Mouse (Mus musculus) midbrain, postnatal 0 days (tissue): ENCODE data around the gene Snn. TPM values are rescaled to one million over a fixed set of nuclear protein-coding genes. Genes with fewer than 3 reads are reported as not detected.

Source experiments
- ATAC-seq: fragments of 200-750 bp; cut with Nextera tagmentation; 2 replicates; pipeline ENCODE4 v1.8.0; 2017; ENCODE audit warnings: moderate number of reproducible peaks, mild to moderate bottlenecking, moderate TSS enrichment, moderate library complexity; ENCODE audit not compliant: low FRiP score
- DNase-seq: peaks from one replicate; pipeline ENCODE4 v3.0.0-alpha.2; 2015; ENCODE audit warnings: low spot score
- H3K27ac ChIP-seq: fragments of 300-500 bp; sonication (generic); 2 replicates; pipeline ENCODE4 v1.5.1; 2014; ENCODE audit warnings: low read depth, mild to moderate bottlenecking, low read length, mixed read lengths
- H3K27me3 ChIP-seq: fragments of 300-500 bp; sonication (generic); 2 replicates; pipeline ENCODE4 v1.6.1; 2014; ENCODE audit warnings: low read length, control low read depth, mixed read lengths; ENCODE audit not compliant: insufficient read depth
- H3K36me3 ChIP-seq: fragments of 300-500 bp; sonication (generic); 2 replicates; pipeline ENCODE4 v1.6.1; 2014; ENCODE audit warnings: low read length, control low read depth, mixed read lengths; ENCODE audit not compliant: insufficient read depth
- H3K4me1 ChIP-seq: fragments of 300-500 bp; sonication (generic); 2 replicates; pipeline ENCODE4 v1.6.1; 2014; ENCODE audit warnings: mild to moderate bottlenecking, control low read depth, antibody characterized with exemption, low read length, mixed read lengths; ENCODE audit not compliant: insufficient read depth
- H3K4me2 ChIP-seq: fragments of 300-500 bp; sonication (generic); 2 replicates; pipeline ENCODE4 v1.6.1; 2014; ENCODE audit warnings: low read depth, mild to moderate bottlenecking, low read length, mixed read lengths; ENCODE audit not compliant: poor library complexity, severe bottlenecking
- H3K4me3 ChIP-seq: fragments of 300-500 bp; sonication (generic); 2 replicates; pipeline ENCODE4 v1.5.1; 2014; ENCODE audit warnings: low read depth, mild to moderate bottlenecking, low read length, moderate library complexity
- H3K9ac ChIP-seq: fragments of 300-500 bp; sonication (generic); replicated peaks from 2 replicates; pipeline ENCODE4 v1.6.1; 2014; ENCODE audit warnings: mild to moderate bottlenecking, low read length, moderate library complexity, mixed read lengths; ENCODE audit not compliant: poor library complexity, severe bottlenecking
- H3K9me3 ChIP-seq: fragments of 300-500 bp; sonication (generic); 2 replicates; pipeline ENCODE4 v1.6.1; 2016; ENCODE audit warnings: low read length, control low read depth
- CTCF ChIP-seq: IDR thresholded peaks from 2 replicates; pipeline ENCODE4 v1.5.1; 2016; ENCODE audit warnings: antibody characterized with exemption, mild to moderate bottlenecking
- whole genome bisulfite sequencing: fragments of 180-500 bp; shearing (Covaris S2); extraction: QIAGEN DNeasy Blood & Tissue Kit; methylation state at CpG from one replicate; pipeline ENCODE4 v1.1.7; 2014; 5-methylcytosine and 5-hydroxymethylcytosine counted together
- polyA plus RNA-seq: library from polyadenylated mRNA; unstranded; fragments of >200 nt; fragmentation: Nextera tagmentation; extraction: Ambion mirVana; gene quantifications from 2 replicates; pipeline ENCODE4 v1.2.1, GENCODE M21; 2015
- total RNA-seq: library from RNA; depleted of rRNA; stranded (reverse); fragments of >200 nt; gene quantifications from 2 replicates; pipeline ENCODE4 v1.2.3, GENCODE M21; 2014

The Snn gene
- total and polyA plus RNA-seq, 2 experiments from 2014 or later, result 122 to 241 TPM

GRCm38 (mm10) chr16:11054409-11054808 is 6.3 kb upstream of the Snn start:
- Histone ChIP-seq H3K36me3 (no peaks in the 10 kb centered on the region), H3K9ac (no peak overlapping the region), H3K4me1 (no peaks in the 10 kb centered on the region), H3K9me3 (no peaks in the 10 kb centered on the region), H3K27me3 (no peaks in the 10 kb centered on the region), H3K27ac (no peak overlapping the region), H3K4me2 (no peak overlapping the region), H3K4me3 (no peak overlapping the region)
- ATAC-seq (no peak), DNase-seq (no peak)
- 68% methylated on average over 6 of the region's 6 CpGs for WGBS
- no peak for TF ChIP-seq CTCF

- no peak overlapping the region for H3K4me3 ChIP-seq
- no peaks in the 10 kb centered on the region for H3K27me3 ChIP-seq
- no peaks in the 10 kb centered on the region for H3K36me3 ChIP-seq
- no peak for DNase-seq
- no peak for TF ChIP-seq CTCF
- no peaks in the 10 kb centered on the region for H3K9me3 ChIP-seq
- no peaks in the 10 kb centered on the region for H3K4me1 ChIP-seq
- H3K4me2 ChIP-seq, result no peak overlapping the region
- H3K27ac ChIP-seq, result no peak overlapping the region
- H3K9ac ChIP-seq, result no peak overlapping the region
- no peak for ATAC-seq
- WGBS, result 85% methylated on average over 6 of the region's 6 CpGs
Measured at GRCm38 (mm10) chr16:11054871-11055270, 5.9 kb upstream of the Snn start.

- Histone ChIP-seq H3K36me3 (no peaks in the 10 kb centered on the region), H3K9ac (no peak overlapping the region), H3K27me3 (no peaks in the 10 kb centered on the region), H3K4me1 (no peaks in the 10 kb centered on the region), H3K4me3 (no peak overlapping the region), H3K4me2 (no peak overlapping the region), H3K27ac (no peak overlapping the region), H3K9me3 (no peaks in the 10 kb centered on the region)
- no peak for ATAC-seq
- DNase-seq, result no peak
- 67% methylated on average over 5 of the region's 5 CpGs for WGBS
- no peak for TF ChIP-seq CTCF
Measured at GRCm38 (mm10) chr16:11055916-11056315, 4.8 kb upstream of the Snn start.

GRCm38 (mm10) chr16:11062794-11063721 is 2.3 kb downstream of the Snn start:
- Histone ChIP-seq H3K27ac (peak overlapping the region; percentile 49; the same call in 1 of the 2 replicates), H3K9me3 (no peaks in the 10 kb centered on the region)

GRCm38 (mm10) chr16:11064341-11064740 is 3.6 kb downstream of the Snn start:
- ATAC-seq, result no peak
- Histone ChIP-seq H3K4me2 (no peak overlapping the region), H3K27me3 (no peaks in the 10 kb centered on the region), H3K9ac (no peak overlapping the region), H3K4me1 (peaks cover 17% of the 10 kb centered on the region), H3K36me3 (no peaks in the 10 kb centered on the region), H3K9me3 (no peaks in the 10 kb centered on the region), H3K27ac (no peak overlapping the region), H3K4me3 (no peak overlapping the region)
- TF ChIP-seq CTCF, result no peak
- no peak for DNase-seq
- WGBS, result 94% methylated on average over 4 of the region's 4 CpGs

More at GRCm38 (mm10) chr16:11062794-11063721, 2.3 kb downstream of the Snn start:
- no peak overlapping the region for H3K9ac ChIP-seq
- peaks cover 12% of the 10 kb centered on the region for H3K4me1 ChIP-seq
- WGBS, result 19% methylated on average over 13 of the region's 13 CpGs
- no peak for ATAC-seq
- H3K27me3 ChIP-seq, result no peaks in the 10 kb centered on the region
- no peak overlapping the region; the same call in 1 of the 2 replicates for H3K4me2 ChIP-seq
- H3K36me3 ChIP-seq, result no peaks in the 10 kb centered on the region
- peak; percentile 72 for DNase-seq
- TF ChIP-seq CTCF, result no peak
- H3K4me3 ChIP-seq, result no peak overlapping the region

GRCm38 (mm10) chr16:11064742-11065141 is 4.0 kb downstream of the Snn start:
- WGBS, result 81% methylated on average over 6 of the region's 6 CpGs
- H3K36me3 ChIP-seq, result no peaks in the 10 kb centered on the region
- H3K27ac ChIP-seq, result no peak overlapping the region
- no peaks in the 10 kb centered on the region for H3K27me3 ChIP-seq
- no peak overlapping the region for H3K4me3 ChIP-seq
- DNase-seq (no peak), ATAC-seq (no peak)
- no peak overlapping the region for H3K4me2 ChIP-seq
- no peak overlapping the region for H3K9ac ChIP-seq
- no peak for TF ChIP-seq CTCF
- H3K9me3 ChIP-seq, result no peaks in the 10 kb centered on the region
- H3K4me1 ChIP-seq, result peaks cover 18% of the 10 kb centered on the region
